Comparison of ENCODE assay signal across 21 mouse cellular contexts in genomic region chr16:58663816-58664215, GRCm38 (mm10). TPM values are rescaled to one million over a fixed set of nuclear protein-coding genes. Genes with fewer than 3 reads are reported as not detected.
"Had no signal": no experiment of that assay in that cellular context is flagged by ENCODE, and none has a peak within 500 bp of the region (broad histone marks: within the 10 kb centered on the region; RNA-seq: fewer than 3 reads in every experiment).

No protein-coding gene starts in this region.

- H3K9ac ChIP-seq: limb, embryonic 13.5 days; neural tube, embryonic 15.5 days had no signal

- H3K4me2 ChIP-seq: limb, embryonic 13.5 days; neural tube, embryonic 15.5 days had no signal

- H3K4me3 ChIP-seq: limb, embryonic 13.5 days; midbrain, embryonic 10.5 days; myocyte; neural tube, embryonic 15.5 days had no signal

- H3K27me3 ChIP-seq: limb, embryonic 13.5 days; neural tube, embryonic 15.5 days had no signal

- H3K27ac ChIP-seq: limb, embryonic 13.5 days; midbrain, embryonic 10.5 days; neural tube, embryonic 15.5 days had no signal

- H3K9me3 ChIP-seq: limb, embryonic 13.5 days; midbrain, embryonic 10.5 days; neural tube, embryonic 15.5 days had no signal

- ATAC-seq: intestine, embryonic 16.5 days; lung, postnatal 0 days had no signal

- H3K4me1 ChIP-seq: limb, embryonic 13.5 days; midbrain, embryonic 10.5 days; neural tube, embryonic 15.5 days had no signal

- DNase-seq: kidney, adult 8-10 months; kidney, postnatal 25 days; lung, adult 2 months; lung, postnatal 36 days; midbrain, embryonic 14.5 days; right cerebral cortex, adult 18-20 months; thymus, adult 18-20 months; thymus, postnatal 14 days had no signal

- H3K36me3 ChIP-seq: limb, embryonic 13.5 days; midbrain, embryonic 10.5 days; neural tube, embryonic 15.5 days had no signal

RNA-seq across cellular contexts. Expression of gene E330017A01Rik, which starts 25.3 kb away (rescaled TPM):
- total RNA-seq: layer of hippocampus, adult 18-20 months; layer of hippocampus, postnatal 10 days; left cerebral cortex, adult 18-20 months; left cerebral cortex, postnatal 14 days; megakaryocyte progenitor cell, adult 5-6 weeks had no signal
- polyA plus RNA-seq: intestine, embryonic 16.5 days; kidney, embryonic 16.5 days; limb, embryonic 13.5 days; lung, adult 2 months; lung, postnatal 0 days; midbrain, embryonic 10.5 days; midbrain, embryonic 14.5 days; myocyte; neural tube, embryonic 11.5 days; neural tube, embryonic 15.5 days had no signal

RNA-seq across cellular contexts. Expression of gene Gm813, which starts 47.0 kb away (rescaled TPM):
- total RNA-seq: layer of hippocampus, adult 18-20 months; layer of hippocampus, postnatal 10 days; left cerebral cortex, adult 18-20 months; left cerebral cortex, postnatal 14 days; megakaryocyte progenitor cell, adult 5-6 weeks had no signal
- polyA plus RNA-seq: intestine, embryonic 16.5 days; kidney, embryonic 16.5 days; limb, embryonic 13.5 days; lung, adult 2 months; lung, postnatal 0 days; midbrain, embryonic 10.5 days; midbrain, embryonic 14.5 days; myocyte; neural tube, embryonic 11.5 days; neural tube, embryonic 15.5 days had no signal

RNA-seq across cellular contexts. Expression of gene Gpr15, which starts 55.1 kb away (rescaled TPM):
- total RNA-seq: layer of hippocampus, adult 18-20 months; layer of hippocampus, postnatal 10 days; left cerebral cortex, adult 18-20 months; left cerebral cortex, postnatal 14 days had no signal
- polyA plus RNA-seq: kidney, embryonic 16.5 days; limb, embryonic 13.5 days; myocyte; neural tube, embryonic 11.5 days; neural tube, embryonic 15.5 days had no signal
